Mouse (Mus musculus) retina, postnatal 1 day (tissue): ENCODE measurements around the gene Ube2g1.
"Not testable (repeated sequence)": the region's sequence is repeated elsewhere in the genome, so short reads cannot be mapped to it uniquely, and the experiment has no call there.

Experiments
- DNase-seq: peaks from one replicate; pipeline ENCODE4 v3.0.0-alpha.2; 2012

Gene Ube2g1

DNA sequence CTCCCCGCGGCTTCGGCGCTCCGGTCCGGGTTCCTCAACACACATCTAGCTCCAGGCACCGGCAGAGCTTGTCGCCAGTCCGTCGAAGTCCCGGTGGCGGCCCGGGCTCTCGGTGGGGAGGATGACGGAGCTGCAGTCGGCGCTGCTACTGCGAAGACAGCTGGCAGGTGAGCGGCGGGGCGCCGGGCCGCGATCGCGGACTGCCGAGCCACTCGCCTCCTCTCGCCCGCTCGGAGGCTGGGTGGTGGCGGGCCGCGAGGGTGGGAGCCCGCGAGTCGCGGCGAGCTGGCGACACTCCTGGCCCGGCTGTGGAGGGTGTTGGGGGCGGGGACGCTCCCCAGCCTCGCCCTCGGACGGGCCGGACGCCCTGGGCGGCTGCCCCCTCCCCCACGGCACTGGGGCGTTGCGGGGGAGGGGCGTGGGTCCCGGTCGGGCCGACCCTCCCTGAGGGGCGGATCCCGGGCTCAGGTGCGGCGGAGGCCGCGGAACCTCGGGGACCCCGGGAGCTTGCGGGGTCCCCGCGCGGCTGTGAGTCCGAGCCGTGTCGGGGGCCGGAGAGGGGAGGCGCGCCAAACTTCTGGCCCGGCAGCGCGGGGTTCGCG lies 487 bp downstream of the Ube2g1 start:
- DNase-seq, result peak; percentile 75

DNA sequence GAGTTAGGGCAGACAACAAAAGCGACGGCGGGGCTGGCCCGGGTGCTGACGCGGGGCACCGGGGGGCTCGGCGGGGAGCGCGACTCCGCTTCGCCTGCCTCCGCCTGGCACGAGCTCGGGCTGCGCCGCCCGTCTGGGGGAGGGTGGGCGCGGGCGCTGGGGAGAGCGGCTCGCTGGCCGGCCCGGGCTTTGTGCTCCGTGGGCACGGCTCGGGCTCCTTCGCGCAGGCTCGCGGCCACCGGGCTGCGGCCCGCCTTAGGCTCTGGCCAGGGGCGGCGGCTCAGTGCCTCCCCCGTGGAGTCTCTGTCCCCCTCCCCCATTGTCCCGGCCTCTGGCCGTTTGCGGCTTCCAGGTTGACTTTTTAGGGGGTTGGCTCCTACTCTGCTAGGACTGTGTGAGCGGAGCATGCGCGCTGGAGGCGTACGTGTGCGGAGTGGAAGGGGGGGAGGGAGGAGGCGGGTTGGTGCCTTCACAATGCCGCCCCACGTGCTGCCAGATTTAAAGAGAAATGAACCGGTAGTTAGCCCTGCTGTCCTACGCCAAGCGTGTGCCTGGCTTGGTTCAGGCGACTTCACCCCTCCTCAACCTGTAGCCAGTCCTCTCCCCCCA lies 1.1 kb downstream of the Ube2g1 start:
- peak; percentile 97 for DNase-seq

DNA sequence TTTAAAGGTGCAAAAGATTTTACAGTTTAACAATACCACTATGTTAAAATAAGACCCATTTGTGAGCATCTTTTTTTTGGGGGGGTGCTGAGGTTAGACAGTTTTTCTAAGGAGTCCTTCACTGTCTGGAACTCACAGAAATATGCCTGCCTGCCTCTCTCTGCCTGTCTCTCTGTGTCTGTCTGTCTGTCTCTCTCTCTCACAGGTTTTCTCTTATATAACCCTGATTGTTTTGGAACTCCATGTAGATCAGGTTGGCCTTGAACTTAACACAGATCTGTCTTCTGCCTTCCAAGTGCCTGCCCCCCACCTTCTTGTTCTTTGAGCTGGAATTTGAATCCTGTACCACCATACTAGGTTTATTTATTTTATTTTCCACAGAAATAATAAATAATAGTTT lies 2.2 kb downstream of the Ube2g1 start:
- no peak for DNase-seq

DNA sequence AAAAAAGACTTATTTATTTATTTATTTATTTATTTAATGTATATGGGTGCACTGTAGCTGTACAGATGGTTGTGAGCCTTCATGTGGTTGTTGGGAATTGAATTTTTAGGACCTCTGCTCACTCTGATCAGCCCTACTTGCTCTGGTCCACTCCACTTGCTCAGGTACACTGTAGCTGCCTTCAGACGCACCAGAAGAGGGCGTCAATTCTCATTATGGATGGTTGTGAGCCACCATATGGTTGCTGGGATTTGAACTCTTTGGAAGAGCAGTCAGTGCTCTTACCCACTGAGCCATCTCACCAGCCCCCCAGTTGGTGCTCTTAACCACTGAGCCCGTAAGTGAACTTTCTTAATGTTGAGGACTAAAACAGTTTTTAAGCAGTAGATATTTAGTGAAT lies 7.3 kb downstream of the Ube2g1 start:
- DNase-seq, result not testable (repeated sequence)

DNA sequence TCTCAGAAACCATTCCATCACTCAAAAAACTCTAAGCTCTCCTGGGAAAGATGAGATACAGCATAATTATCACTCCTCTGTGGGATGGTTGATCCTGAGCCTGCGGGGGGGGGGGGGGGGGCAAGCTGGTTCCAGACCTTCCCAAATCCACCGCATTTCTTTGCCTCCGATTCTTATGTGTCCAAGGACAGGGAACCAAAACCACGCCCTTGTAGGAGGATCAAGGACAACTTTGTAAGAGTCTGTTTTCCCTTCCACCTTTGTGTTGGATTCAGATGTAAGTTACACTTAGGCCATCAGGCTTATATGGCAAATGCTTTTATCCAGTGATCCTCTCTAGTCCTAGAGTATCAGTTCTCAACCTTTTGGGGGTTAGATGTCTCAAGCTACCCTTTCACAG lies 8.8 kb downstream of the Ube2g1 start:
- no peak for DNase-seq

DNA sequence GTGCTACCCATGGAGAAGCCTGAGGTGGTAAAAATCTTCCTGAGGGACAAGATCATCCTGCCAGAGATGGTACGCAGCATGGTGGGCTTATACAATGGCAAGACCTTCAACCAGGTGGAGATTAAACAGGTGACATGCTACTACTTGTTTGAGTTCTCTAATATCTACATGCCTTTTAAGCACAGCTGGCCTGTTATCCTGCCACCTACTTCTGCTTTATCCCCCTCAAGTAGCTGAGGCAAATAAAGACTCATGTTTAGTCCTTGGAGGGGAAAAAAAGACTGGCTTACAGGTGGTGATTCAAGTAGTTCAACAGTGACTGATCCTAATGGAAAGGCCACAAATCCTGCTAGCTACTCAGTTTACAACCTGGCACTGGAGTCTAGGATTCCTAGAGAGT lies 11.4 kb downstream of the Ube2g1 start:
- no peak for DNase-seq

DNA sequence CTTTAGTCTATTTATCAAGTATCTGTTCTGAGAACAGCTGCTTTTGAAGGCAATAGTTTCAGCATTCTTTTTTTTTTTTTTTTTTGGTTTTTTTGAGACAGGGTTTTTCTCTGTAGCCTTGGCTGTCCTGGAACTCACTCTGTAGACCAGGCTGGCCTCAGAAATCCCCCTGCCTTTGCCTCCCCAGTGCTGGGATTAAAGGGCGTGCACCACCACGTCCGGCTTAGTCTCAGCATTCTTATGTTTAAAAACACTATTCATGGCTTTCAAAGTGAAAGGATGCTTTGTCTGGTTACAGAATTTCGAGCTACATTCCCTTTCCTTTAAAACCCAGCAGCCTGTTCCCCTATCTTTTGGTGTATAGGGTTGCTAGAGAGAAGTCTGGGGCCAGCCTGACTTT lies 35.6 kb downstream of the Ube2g1 start:
- DNase-seq, result no peak

DNA sequence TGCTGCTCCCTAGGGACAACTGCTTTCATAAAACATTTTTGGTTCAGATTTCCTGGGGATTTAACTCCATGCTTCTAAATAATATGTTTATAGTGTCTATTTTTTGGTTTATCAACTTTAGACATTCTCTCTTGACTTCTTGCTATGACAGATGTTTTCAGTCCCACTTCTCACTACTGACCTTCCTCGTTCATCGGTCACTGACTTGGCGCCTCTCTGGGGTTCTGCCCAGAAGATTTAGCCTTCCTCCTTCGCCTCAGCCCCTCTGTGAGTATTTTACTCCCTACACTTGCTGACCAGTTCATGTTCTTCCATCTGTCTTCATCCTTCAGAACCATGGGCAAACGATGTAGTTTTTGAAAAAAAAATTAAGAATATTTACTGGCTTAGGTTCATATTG lies 38.3 kb downstream of the Ube2g1 start:
- DNase-seq, result no peak

DNA sequence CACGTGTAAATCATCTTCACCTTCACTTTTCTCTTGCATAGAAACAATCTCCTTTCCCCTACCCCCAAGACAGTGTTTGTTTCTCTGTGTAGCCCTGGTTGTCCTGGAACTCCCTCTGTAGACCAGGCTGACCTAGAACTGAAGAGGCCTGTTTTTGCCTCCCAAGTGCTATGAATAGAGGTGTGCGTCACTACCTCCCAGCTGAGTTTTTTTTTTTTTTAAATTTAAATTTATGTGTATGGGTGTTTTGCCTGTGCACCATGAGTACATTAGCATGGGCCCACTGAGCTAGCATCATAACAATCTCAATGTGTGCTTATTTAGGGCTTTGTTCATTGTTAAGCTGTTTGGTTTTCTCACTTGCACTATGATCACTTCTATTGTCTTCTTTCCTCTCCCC lies 43.3 kb downstream of the Ube2g1 start:
- DNase-seq, result no peak

DNA sequence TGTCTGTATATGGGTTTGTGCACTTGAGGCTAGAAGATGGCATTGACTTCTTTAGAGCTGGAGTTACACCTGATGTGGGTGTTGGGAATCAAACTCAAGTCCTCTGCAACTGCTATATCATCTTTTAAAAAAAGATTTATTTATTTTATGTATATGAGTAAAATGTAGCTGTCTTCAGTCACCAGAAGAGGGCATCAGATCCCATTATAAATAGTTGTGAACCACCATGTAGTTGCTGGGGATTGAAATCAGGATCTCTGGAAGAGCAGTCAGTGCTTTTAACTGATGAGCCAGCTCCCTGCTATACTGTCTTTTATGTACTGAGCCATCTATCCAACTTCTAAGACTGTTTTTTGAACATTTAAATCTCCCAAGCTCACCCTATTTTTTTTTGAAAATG lies 52.8 kb downstream of the Ube2g1 start:
- DNase-seq, result peak; percentile 5

DNA sequence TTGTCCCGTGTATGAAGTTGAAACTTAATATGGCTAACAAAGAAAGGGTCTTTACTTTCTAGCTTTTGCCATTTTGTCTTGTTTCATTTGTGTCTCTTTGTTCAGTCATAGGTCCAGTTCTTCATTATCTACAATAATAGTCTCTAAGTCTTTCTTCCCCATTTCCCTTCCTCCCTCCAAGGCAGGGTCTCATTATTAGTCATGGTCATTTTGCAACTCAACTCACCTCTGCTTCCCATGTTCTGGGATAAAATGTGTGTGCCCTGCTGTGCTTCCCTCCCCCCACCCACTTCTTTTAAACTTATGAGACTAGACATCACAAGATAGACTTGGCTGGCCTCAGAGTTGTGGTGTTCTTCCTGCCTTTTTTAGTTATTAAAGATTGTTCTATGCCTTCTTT lies 53.3 kb downstream of the Ube2g1 start:
- no peak for DNase-seq

DNA sequence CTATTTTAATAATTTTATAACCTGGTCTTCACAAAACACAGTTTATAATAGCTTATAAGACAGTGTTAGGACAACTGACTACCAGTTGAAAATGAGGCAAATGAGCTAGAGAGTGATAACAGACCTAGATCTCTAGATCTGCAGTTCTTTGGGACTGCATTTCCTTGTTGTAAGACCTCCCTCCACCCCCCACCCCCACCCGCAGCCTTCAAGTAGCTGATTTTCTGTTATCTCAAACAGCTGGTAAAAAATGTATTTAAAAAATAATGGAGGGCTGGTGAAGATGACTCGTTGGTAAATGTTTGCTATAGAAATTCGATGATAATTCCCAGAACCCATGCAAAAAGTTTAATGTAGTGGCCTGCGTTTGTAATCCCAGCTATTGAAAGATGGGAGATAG lies 57.6 kb downstream of the Ube2g1 start:
- DNase-seq, result no peak

DNA sequence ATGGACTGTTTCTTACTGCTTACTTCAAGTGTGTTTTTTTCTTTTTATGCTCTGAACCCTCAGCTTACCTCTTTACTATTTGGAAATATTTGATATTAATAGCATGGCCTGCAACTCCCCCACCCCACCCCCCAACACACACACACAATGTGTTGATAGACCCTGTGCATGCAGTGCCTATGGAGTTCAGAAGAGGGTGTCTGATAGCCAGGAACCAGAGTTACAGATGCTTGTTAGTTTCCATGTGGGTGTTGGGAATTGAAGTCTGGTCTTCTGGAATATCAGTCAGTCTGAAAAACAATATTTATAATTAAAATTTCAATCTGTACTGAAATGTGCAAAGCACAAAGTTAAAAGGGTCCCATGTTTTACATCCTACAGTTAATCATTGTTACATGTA lies 63.6 kb downstream of the Ube2g1 start:
- DNase-seq, result no peak

DNA sequence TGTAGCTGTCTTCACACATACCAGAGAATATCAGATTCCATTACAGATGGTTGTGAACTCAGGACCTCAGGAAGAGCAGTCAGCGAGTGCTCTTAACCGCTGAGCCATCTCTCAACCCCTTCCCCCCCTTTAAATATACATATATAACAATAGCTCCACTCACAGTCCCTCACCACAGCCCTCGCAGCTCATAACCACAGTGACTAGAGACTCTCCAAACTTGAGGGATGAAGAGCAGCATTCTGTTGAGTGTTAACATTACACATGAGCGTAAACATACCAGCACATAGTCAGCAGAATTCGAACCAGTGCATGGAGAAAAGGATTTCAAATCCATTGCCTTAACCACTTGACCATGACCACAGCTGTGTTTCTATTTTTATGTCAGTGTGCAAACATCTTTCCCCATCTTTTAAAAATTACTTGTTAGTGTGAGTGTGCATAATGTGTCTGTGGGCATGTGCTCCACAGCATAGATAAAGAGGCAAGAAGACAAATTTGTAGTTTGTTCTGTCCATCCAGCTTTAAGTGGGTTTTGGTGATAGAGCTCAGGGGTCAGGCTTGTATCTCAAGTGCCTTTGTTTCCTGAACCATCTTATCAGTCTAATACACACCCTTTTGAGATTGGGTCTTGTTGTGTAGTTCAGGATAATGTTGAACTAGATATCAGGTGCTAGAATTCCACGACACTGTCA lies 64.4 kb downstream of the Ube2g1 start:
- DNase-seq, result no peak

DNA sequence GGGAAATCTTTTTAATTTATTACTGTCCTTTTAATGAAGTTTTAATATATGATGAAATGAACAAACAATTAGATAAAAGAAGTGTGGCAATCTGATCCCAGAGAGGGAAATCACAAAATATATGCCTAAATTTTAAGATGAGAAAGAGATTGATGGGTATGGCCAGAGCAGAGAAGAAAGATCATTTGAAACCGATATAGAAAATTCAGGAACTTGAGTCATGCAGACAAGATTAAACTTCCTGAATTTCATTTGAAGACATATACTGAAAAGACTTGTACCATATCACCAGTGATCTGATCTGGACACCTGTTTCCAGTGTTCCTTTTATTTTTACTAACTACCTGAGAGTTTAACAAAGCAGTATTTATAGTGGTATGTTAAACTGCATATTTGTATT lies 65.4 kb downstream of the Ube2g1 start:
- DNase-seq, result no peak

DNA sequence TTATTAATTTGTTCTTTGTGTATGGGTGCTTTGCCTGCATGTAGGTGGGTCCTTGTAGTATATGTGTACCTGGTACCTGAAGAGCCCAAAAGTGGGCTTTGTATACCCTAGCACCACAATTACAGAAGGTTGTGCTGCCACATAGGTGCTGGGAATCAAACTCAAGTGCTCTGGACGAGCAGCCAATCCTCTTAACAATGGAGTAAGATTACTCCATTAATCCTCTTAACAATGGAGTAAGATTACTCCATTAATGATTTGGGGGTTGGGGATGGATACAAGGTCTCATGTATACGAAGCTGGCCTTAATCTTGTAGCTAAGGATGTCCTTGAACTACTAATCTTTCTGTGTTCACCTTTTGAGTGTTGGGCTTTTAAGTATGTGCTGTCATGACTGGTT lies 68.2 kb downstream of the Ube2g1 start:
- peak; percentile 51 for DNase-seq

DNA sequence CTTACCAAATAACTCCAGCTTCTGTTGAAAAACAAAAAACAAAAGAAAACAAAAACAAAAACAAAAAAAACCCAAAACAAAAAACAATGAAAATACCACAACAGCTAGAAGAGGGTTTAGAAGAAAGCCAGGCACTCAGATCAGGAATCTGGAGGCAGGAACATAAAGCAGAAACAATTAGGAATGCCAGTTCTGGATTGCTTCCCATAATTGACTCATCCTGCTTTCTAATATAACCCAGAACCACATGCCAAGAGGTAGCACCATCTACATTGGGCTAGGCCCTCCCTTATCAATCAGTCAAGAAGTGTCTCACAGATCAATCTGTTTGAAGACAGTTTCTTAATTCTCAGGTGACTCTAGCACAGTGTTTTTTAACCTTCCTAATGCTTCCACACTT lies 73.6 kb downstream of the Ube2g1 start:
- no peak for DNase-seq

DNA sequence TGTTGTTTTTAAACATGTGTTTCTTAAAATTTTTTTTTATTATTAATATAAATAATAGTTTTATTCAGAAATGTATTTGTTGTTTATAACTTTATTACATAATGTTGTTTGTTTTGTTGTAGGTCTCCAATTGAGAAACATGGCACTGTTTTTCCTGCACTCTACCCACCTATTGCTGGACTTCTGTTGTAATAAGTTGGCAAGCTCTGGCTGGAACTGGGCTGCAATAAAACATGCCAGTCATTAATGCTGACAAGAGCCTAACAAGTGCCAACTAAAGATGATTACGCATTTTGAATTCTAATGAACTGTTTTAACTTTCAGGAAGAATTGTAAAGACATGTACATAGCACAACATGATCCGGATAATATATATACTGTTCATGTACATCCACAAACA lies 76.3 kb downstream of the Ube2g1 start:
- no peak for DNase-seq

DNA sequence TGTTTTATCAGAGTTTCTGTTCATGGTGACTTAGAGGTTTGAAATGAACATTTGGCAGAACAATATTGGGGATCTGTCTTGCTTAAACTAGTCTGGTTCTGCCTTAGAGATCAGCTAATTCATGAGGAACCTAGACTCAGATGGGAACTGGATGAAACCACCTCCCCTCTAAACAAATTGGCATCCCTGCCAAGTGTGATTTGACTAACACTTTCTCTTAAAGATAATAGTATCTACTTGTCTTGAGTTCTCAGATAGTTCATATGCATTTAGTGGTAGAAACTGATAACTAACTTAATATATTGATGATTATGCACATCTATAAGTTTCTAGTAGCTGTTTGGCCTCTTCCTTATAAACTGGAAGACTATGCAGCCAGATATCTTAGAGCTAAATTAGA lies 79.6 kb downstream of the Ube2g1 start:
- no peak for DNase-seq

DNA sequence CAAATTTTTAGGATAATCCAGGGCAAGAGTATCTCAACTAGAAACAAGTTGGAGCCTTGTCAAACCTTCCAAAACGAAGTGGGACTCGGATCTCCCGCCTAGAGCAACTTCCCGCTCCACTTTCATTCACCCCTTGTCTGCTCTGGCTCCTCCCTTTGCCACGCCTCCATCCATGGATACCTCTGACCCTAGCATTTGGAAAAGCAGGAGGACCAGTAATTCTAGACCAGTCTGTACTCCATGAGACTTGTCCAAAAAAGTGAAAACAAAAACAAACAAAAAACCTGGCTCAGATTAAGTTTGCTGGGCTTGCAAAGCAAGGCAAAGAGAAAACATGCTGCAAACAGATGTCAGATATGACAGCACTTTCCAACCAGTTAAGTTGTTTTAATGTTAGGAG lies 81.2 kb downstream of the Ube2g1 start:
- DNase-seq, result peak; percentile 32

DNA sequence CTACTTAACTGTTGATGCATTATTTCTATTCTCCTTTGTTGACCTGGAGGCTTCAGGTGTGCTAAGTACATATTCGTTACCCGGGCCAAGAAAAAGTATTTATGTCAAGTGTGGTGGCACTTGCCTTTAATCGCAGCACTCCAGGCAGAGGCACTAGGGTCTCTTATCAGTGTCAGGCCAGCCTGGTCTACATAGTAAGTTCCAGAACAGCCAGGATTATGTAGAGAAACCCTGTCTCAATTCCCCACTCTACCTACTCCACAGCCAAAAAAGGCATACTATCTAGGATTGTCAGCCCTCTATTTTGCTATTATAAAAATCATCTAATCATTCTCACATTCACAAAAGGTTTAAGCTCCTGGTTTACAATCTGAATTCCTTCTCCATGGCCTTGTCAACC lies 82.0 kb downstream of the Ube2g1 start:
- DNase-seq, result no peak

DNA sequence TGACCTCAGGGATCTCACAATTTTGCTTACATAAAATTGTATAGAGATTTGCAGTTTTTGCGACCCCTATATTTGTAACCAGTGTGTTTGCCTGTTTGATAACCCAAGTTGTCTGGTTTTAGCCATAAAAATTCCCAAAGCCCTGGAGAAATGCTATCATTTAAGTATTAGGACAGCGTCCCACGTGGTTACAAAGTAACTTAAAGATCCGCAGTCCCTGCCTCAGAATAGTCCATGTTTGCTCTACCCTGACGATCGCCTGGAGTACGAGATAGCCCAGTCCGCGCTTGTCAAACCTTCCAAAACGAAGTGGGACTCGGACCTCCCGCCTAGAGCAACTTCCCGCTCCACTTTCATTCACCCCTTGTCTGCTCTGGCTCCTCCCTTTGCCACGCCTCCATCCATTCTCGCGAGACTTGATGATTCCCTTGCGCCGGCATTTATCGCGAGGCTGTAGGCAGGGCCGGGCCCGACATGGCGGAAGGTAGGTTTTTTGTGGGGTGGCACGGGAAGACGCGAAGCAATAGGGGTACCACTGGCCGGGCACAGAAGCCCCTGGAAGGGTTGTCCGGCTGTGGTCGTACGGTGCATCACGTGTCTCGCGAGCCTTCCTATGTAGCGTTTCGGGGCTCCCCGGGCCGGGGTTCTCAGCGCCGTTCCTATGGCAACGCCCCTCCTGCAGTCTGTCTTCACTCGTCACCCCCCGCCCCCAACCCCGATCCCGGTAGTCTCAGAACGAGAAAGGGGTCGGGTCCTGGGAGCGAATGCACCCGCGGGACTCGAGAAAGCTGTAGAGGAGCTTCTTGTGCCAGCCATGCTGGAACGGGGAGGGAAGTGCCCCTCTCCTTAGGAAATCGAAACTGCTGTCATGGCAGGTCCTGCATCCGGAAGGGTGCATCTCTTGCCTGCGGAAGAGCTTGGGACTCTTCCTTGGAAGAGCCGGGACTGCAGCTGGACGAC lies 82.7 kb downstream of the Ube2g1 start, which contains the start of gene Ankfy1:
Ankfy1 (plus strand) TSS at position 456 of the 960 bp plus-strand sequence.
- DNase-seq, result peak; percentile 98

DNA sequence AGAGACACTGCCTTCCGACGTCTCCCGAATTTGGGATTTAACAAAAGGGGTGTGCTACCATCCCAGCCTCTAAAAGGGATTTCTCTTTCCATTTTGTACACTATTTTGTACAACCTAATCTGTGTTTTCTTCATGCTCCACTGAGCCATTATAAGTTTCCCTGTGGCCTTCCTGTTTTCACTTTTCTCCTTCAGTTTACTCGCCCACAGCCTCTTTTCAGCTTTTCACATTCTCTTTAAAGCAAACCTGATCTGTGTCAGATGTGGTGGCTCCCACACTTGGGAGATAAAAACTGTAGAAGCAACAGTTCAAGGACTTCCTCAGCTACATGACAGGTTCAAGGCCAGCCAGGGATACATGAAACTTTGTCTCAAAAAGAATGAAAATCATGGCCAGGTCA lies 85.3 kb downstream of the Ube2g1 start:
- DNase-seq, result no peak
